Mouse (Mus musculus) testis, postnatal 14 days (tissue): ENCODE data around the gene Itgam.
"Not testable (repeated sequence)": the region's sequence is repeated elsewhere in the genome, so short reads cannot be mapped to it uniquely, and the experiment has no call there.

ENCODE experiments used
- DNase-seq: peaks from one replicate; pipeline ENCODE4 v3.0.0; 2021; ENCODE audit warnings: low spot score

Itgam gene

DNA sequence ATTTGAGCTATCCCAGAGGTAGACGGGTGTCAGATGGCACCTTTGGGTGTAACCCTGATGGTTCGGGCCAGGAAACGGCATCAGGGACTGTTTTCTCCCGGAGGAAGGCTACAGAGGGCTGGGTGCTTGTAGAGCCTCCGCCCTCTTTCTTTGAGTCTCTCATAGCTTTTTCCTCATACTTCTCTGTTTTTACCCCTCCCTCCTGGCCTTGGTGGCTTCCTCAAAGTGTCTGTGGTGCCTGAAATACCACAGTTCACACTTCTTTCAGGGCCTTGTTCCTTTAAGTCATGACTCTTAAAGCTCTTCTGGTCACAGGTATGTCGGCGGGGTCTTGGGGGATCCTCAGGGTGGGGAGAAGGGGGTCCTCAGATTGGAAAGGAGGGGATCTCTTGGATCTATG, at the start of gene Itgam, which contains the start of gene Gm49368:
Itgam (plus strand) TSS at position 185 of the 400 bp plus-strand sequence.
Gm49368 (plus strand) TSS at position 228 of the 400 bp plus-strand sequence.
- DNase-seq, result no peak

DNA sequence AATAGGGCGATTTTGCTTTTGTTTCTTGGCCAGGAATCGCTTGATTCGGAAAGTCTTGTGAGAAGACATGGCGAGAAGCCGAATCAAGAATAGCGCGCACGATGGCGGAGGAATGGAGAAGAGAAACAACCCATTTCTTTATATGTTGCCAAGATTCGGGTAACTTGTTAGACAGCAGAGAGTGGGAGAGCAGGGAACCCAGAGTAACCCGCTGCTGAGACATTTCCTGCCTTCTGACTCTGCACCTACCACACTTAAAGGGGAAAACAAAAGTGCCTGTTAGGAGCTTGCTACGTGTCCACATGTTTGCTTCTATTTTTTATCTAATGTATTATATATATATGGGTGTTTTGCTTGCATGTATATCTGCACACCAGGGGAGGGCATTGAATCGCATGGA, 49.3 kb upstream of the Itgam start:
- DNase-seq, result no peak

DNA sequence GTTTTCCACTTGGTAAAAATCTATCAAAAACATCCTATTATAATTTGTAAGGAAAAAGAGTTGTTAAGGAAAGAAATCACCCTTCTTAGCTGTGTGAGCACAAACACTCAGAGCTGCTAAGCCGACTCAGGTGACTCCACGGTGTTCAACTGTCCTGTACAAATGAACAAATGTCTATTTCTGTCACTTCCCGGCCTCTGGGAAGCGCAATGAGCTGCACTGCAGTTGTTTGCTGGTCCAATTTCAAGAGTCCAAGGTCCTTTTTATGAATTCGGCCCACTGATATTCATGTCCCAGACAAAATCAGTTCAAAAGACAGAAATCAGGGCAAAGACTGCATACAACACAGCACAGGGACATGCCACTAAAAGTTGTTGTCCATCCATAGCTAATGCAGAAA, 46.3 kb upstream of the Itgam start:
- not testable (repeated sequence) for DNase-seq

DNA sequence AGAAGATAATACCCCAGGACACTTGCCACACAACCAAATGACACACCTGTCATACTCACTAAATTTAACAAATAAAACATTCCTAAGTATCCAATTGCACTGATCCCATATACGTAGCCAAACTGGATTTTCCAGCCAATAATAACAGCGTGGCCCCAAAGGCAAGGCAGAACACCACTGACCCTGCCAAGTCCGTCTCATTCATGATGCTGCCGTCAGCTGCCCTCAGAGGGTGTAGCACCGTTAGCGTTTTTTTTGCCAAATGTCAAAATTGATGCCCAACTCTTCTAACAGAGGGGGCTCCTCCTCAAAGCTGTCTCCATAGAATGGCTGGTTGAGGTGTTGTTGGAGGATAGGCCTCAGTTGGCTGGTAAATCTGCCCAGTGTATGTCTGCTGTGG, 45.8 kb upstream of the Itgam start:
- no peak for DNase-seq

DNA sequence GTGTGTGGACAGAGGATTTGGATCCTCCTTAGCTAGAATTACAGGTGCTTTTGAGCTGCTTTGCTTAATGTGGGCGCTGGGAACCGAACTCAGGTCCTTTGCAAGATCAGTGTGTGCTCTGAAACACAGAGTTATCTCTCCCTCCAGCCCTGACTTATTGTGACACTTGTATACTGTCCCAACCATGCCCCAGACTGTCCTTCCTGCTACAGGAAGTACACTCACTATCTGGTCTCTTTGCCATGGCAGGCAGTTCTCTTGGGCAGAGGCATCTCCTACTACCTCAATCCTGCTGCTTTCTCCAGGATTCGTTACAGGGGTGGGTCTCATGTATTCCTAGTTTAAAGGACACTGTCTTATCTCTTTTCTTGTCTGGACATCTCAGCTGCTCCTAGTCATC, 44.2 kb upstream of the Itgam start:
- no peak for DNase-seq

DNA sequence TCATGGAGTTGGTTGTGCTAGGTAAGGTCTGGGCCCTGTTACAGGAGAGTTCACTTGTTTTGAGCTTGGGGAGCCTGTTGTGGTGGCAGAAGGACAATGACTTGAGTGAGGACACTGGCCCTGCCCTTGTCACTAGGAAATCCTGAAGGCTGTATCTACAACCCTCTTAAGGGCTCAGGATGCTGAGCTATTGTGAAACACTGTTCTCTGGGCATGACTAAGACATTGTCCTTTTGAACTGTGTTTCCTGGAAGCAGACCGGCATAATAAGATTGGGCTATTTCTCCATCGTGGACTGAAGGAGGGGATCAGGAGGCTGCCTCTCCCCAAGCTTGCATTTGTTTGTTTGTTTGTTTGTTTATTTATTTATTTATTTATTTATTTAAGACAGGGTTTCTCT, 43.3 kb upstream of the Itgam start:
- no peak for DNase-seq

DNA sequence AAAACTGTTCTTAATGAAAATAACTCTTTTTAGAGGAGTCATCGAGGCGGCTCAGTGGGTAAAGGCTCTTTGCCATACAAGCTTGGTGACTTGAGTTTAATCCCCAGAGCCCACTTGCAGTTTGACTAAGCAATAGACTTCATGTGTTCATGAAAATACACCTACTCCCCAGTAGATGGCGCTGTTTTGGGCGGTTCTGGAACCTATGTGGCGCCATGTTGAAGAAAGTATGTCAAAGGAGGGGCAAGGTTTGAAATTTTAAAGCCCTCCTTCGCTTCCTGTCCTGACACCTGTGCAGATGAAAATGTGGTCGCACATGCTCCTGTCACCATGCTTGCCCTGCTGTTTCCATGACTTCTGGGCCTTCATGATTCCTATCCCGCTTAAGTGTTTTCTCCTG, 39.5 kb upstream of the Itgam start:
- no peak for DNase-seq

DNA sequence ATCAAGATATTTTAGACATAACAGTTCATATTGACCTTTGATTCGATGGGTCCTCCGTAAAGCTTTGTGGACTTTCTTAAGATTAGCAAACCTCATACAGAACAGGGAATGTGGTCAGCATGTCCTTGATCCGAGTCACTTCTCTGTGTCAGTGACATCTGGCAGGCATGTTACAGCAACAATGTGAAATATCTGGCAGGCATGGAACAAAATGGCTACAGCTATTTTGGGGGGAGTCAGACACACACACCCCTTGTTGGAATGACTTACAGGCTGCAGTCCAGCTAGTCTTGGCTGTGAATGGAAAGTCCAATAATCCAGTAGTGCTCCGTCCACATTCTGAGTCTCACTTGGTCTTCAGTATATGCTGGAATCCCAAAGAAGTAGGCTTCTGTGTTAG, 38.9 kb upstream of the Itgam start:
- no peak for DNase-seq

DNA sequence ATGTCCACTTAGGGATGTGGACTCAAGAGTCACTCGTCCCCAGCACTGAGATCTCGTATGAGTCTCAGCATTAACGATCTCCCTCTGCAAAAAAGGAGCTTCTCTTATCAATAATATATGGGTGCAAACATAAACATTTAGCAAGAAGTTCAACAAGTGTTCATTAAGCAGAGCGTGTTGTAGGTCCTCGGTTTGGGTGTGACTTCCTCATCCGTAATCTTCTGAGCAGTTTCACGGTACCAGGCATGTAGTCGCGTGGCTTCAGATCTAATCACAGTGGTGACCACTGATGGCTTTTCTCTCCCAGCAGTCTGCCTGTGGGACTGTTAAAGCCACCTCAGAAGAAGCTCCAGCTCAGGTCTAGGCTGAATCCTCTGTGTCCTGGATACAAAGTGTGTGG, 38.1 kb upstream of the Itgam start:
- no peak for DNase-seq

DNA sequence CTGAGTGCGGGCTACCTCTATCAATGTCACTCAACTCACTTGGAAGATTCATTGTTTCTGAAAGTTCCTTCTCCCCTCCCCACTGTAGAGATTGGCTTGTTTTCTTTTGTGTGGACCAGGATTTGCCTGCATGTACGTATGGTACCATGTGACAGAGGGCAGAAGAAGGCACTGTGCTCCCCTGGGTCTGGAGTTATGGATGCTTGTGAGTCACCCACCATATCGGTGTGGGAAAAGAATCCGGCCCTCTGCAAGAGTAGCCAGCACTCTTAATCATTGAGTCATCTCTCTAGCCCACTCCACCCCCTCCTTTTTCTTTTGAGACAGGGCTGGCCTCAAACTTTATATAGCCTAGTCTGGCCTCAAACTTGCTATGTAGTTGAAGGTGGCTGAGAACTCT, 37.5 kb upstream of the Itgam start:
- no peak for DNase-seq

DNA sequence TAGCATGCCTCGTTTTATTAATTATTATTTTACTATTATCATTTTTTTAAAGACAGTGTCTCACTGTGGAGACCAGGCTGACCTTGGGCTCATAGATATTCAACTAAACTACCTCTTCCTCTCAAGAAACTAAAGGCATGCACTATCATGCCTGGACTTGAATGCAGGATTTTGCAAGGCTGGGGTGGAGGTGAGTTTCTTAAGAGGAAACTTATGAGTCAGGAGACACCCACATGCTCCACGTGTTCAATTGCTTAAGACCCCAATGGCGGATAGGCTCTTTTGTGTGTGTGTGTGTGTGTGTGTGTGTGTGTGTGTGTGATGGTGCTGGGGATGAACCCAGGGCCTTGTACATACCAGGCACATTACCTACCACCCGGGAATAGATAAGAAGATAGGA, 37.1 kb upstream of the Itgam start:
- no peak for DNase-seq

DNA sequence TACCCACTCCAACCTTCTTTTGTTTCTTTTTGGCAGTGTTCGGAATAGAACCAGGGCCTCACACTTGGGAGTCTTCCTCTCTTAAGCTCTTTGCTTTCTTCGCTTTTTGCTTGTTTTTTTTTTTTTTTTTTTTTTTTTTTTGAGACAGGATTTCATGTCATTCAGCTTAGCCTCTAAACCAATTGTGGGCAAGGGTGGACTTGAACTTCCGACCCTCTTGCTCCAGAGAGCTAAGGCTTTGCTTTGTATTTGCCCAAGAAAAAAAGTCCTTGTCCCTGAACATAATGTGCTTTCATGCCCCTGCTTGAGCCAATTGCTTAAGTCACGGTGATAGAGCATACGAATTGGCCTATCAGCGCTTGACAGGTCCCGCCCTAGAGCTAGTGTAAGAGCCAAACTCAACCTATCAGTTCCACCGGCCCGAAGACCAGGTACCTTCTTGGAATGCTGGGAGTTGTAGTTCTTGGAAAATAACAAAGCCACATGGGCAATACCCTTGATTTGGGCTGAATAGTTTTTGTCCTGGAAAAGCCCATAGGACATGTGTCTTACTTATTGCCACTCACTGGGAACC, 30.9 kb upstream of the Itgam start:
- DNase-seq, result peak; percentile 43

DNA sequence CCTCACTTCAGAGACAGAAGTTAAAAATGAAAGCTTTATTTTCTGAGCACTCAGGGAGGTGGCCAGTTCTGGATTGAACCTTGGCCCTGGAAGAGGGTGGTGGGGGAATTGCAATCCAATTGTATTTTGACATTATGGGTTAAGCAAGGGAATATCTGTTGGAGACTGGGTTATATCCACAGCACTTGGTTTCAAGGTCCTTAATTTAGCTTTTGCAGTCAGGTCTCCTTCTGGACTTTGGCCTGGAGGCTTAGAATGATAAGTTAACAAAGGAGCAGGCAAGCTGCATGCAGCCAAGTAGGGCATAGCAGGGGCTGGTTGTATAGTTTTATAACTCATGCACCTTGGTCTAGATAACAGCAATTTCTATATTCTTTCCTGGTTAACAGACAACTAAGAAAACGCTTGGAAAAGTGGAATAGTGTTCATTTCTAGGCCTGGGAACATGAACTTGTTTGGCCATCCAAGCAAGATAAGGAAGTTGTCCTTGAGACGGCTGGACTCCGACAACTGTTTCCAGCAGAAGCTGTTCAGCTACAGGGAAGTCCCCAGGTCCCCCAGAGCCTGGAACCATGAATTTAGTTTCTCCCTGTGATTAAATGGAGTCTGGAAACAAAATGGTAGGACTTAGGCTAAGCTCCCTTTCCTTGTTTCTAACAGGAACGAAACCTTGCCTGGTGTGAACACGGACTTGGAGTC, 30.0 kb upstream of the Itgam start:
- no peak for DNase-seq

DNA sequence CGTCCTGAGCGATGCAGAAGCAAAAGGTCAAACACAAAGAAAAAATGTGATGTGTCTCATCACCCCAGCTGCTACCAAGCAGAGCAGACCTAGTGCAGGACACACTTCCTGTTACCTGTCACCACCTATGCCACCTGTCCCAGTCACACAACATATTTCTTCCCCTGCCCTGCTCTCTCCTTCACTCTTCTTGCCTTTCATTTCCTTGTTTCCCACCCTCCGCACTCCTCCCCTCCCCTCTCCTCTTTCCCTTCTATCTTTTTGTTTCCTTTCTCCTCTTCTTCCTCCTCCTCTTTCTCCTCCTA, 29.5 kb upstream of the Itgam start:
- no peak for DNase-seq

DNA sequence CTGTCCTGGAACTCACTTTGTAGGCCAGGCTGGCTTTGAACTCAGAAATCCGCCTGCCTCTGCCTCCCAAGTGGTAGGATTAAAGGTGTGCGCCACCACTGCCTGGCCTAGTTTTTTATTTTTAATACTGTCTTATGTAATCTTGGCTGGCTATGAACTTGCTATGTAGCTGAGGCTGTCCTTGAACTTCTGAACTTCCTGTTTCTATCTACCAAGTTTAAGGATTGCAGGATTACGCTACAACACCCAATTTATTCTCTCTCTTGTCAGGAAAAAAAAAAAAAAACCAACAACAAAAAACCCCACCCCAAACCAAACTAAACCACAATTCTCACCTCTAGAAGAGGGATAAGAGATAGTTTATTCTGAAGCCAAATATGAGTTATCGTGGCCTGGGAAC, 28.8 kb upstream of the Itgam start:
- no peak for DNase-seq

DNA sequence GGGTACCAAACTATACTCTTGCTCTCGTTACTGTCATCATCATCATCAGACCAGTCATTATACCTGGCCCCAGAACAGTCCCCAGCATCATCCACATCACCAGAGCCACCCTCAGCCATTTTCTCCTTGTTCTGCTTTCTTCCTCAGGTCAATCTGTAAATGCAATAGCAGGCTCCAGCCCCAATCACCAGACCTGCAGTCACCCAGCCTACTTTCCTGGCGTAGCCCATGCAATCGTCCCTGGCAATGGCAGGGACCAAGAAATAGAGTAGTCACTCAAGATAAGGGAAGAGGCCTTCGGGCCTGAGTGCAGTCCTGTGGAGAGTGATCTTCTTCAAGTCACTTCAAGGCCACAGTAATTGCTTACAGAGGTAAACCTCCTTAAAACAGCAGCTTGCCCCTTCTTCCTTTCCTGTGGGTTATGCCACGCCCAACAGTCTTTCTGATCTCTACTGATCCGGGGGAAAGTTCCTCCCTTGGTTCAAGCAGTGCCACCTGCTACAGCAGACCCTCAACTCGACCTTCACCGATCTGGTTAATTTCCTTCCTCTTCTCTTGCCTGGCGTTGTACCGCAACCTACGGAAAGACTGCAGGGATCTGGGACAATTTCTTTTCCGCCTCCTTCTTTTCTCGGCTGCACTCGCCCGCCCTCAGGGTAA, 20.1 kb upstream of the Itgam start:
- not testable (repeated sequence) for DNase-seq

DNA sequence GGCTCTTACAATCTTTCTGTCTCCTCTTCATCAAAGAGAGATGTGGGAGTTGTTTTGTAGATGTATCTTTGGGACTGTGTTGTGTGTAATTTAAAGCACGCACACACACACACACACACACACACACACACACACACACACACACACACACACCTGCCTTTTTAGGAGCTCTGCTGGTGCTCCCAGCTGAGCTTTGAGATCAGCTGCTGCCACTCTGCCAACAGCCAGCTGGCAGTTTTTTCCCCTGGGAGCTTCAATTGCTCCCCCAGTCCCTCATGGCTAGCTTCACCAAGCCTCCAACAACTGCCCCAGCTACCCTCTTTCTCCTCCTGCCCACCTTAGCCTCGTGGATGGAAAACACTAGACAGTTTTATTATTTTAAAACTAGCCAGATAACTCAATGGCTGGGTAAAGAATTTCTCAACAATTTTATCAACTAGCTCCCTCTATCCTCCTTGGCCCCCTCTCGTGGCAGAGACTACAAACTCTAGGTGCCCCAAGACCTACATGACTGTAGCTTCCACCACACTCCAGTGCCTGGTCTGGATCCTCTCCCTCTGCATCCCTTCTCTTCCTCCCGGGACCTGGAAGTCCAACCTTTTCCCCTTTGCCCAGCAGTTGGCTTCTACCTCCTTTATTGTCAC, 18.2 kb upstream of the Itgam start:
- DNase-seq, result no peak

DNA sequence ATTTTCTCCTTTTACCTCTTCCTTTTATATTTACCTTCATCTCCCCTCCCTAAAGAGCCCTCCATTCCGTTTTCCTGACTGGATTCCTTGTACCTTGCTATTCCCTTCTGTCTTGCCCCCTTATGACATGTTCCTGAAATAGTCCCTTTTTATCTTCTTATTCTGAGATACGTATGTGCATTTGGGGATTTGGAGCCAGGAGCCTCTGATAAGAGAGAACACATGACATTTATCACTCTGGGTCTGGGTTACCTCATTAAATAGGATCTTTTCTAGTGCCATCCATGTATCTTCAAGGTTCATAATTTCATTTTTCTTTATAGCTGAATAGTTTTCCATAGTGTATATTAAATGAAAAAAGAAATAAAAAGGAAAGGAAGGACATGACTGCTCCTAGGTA, 16.8 kb upstream of the Itgam start:
- DNase-seq, result no peak

DNA sequence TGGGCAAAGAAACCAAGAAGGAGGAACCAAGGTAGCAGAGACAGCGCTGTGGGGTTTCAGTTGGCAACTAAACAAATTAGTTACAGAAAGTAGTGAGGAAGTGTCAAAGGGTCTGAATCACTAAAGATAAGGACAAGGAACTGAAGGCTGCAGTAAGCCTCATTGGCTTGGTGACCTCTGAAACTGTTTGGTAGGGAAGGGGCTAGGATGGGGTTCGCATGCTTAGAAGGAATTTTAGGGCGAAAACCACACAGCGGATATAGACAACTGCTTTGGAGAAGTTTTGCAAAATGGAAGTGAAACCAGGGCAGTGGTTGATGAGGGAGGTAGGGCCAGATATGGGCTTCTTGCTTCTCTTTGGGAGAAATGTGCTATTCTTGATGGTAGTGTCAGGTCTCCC, 13.6 kb upstream of the Itgam start:
- DNase-seq, result no peak

DNA sequence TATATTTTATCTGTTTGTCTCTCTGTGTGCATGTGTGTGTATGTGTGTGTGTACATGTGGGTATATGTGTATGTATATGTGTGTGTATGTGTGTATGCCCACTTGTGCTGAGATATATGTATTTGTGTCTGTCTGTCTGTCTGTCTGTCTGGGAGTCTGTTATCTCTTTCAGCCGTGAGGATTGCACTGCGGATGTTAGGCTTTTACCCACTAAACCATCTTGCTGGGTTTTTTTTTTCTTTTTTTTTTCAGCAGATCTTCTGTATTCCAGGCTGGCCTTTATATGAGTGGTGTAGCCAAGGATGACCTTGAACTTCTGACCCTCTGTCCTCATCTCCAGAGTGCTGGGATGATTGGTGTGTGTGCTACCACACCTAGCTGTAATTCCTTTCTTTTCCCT, 13.2 kb upstream of the Itgam start:
- no peak for DNase-seq

DNA sequence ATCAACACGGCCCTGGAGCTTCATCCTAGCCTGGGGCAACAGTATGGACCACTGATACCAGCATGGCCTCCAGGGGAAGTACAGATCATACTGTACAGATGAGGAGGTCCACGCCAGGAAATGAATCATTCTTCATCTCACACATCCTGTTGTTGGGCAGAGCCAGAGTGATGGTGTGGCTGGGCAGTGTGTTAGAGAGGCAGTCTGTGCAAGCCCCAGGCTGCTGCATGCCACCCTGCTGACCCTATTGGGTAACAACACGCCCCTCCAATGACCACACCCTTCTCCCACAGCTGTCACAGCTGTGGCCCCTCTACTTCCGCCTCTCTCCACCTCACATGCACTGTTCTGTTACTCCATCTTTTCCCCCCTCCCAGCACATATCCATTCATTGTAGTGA, 11.7 kb upstream of the Itgam start:
- no peak for DNase-seq

DNA sequence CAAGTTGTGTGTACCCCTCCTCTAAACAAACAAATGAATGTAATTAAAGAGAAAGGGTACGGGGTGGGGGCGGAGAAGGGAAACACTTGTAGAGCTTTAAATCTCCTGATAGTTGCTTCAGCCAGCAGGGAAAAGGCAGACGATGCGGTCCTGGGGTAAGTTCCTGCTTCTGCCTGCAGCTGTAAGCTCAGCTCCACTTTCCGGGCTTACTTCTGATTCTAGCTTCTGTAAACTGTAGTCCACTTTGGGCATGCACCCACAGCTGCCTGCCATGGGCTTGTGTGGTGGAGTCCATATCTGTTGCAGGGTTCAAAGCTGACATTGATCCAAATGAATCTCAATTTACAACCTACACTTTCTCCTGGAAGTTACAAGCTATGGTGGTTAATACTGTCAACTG, 9.4 kb upstream of the Itgam start:
- DNase-seq, result no peak

DNA sequence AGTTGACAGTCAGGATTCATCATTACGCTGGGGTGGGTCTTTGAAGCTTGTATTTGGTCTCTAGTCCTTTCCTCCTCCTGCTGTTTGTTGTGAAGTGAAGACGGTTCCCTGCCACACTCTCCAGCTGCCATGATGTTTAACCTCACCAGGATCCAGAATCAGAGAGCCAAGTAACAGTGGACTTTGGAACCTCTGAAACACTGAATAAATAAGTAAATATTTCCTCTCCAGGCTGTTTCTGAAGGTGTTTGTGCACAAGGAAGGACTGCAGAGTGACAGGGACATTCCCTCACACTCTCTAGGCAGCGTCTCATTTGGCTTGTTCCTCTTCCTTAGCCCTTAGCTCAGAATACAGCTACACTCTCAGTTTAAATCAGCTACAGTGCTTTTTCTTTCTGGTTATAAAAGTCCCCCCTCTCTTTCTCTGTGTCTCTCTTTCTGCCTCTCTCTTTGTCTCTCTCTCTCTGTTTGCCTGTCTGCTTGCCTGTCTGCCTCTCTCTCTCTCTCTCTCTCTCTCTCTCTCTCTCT, 5.5 kb upstream of the Itgam start:
- DNase-seq, result no peak
